Mouse (Mus musculus): Measurements from ENCODE around the gene Mrpl11. TPM values are rescaled to one million over a fixed set of nuclear protein-coding genes. Genes with fewer than 3 reads are reported as not detected.

Mrpl11 gene
- total and polyA plus RNA-seq, 2 experiments from 2014 or later: 35.0 to 131 TPM

GRCm38 (mm10) chr19:4927904-4928531 lies 33.9 kb upstream of the Mrpl11 start, which contains the start of gene Dpp3:
Dpp3 (minus strand) TSS chr19:4928287.
- no peaks in the 10 kb centered on the region for H3K9me3 ChIP-seq (replicated peaks; ENCODE audit: control insufficient read depth, low read length)
- H3K36me3 ChIP-seq (replicated peaks; ENCODE audit: control insufficient read depth, insufficient read depth, low read length): peaks cover 23% of the 10 kb centered on the region
- peak; percentile 99 for ATAC-seq (ENCODE audit: insufficient read depth, low read depth)
- TF ChIP-seq CTCF (IDR thresholded peaks at IDR 0.05; ENCODE audit: low read depth): no peak
- no peak for TF ChIP-seq EP300 (IDR thresholded peaks at IDR 0.05; ENCODE audit: low read depth)
- peak within 1 kb of the TSS; percentile 44 for H3K27ac ChIP-seq (ENCODE audit: low read depth)
- DNase-seq (ENCODE audit: low spot score): peak; percentile 97
- H3K4me2 ChIP-seq (ENCODE audit: low read depth, low read length): peak within 1 kb of the TSS; percentile 68
- peaks cover 13% of the 10 kb centered on the region for H3K4me1 ChIP-seq (ENCODE audit: control insufficient read depth, insufficient read depth)
- H3K4me3 ChIP-seq (ENCODE audit: low read depth, low read length): peak within 1 kb of the TSS; percentile 75
- WGBS: under 1% methylated on average over 32 of the region's 32 CpGs
- no peaks in the 10 kb centered on the region for H3K27me3 ChIP-seq (ENCODE audit: control insufficient read depth, insufficient read depth, low read length)
- peak within 1 kb of the TSS; percentile 53 for H3K9ac ChIP-seq (replicated peaks; ENCODE audit: low read depth, low read length)

- H3K9me3 ChIP-seq (replicated peaks; ENCODE audit: control insufficient read depth, low read length): no peaks in the 10 kb centered on the region
- no peak for DNase-seq (ENCODE audit: low spot score)
- no peak for ATAC-seq (ENCODE audit: insufficient read depth, low read depth)
- H3K36me3 ChIP-seq (replicated peaks; ENCODE audit: control insufficient read depth, insufficient read depth, low read length): peaks cover 16% of the 10 kb centered on the region; the same call in 1 of the 2 replicates
- H3K4me2 ChIP-seq (ENCODE audit: low read depth, low read length): peak overlapping the region; percentile 68; the same call in 1 of the 2 replicates
- peaks cover 13% of the 10 kb centered on the region for H3K4me1 ChIP-seq (ENCODE audit: control insufficient read depth, insufficient read depth)
- TF ChIP-seq EP300 (IDR thresholded peaks at IDR 0.05; ENCODE audit: low read depth) (no peak), CTCF (IDR thresholded peaks at IDR 0.05; ENCODE audit: low read depth) (no peak)
- no peak overlapping the region for H3K27ac ChIP-seq (ENCODE audit: low read depth)
- peak overlapping the region; percentile 53; the same call in 1 of the 2 replicates for H3K9ac ChIP-seq (replicated peaks; ENCODE audit: low read depth, low read length)
- peak overlapping the region; percentile 75 for H3K4me3 ChIP-seq (ENCODE audit: low read depth, low read length)
- H3K27me3 ChIP-seq (ENCODE audit: control insufficient read depth, insufficient read depth, low read length): no peaks in the 10 kb centered on the region
- WGBS: 57% methylated on average over 5 of the region's 5 CpGs
Observed at GRCm38 (mm10) chr19:4928781-4929180, 33.2 kb upstream of the Mrpl11 start.

- no peak for DNase-seq (ENCODE audit: low spot score)
- H3K4me1 ChIP-seq (ENCODE audit: control insufficient read depth, insufficient read depth): no peaks in the 10 kb centered on the region
- no peak for ATAC-seq (ENCODE audit: insufficient read depth, low read depth)
- no peaks in the 10 kb centered on the region for H3K36me3 ChIP-seq (replicated peaks; ENCODE audit: control insufficient read depth, insufficient read depth, low read length)
- no peak overlapping the region for H3K4me3 ChIP-seq (ENCODE audit: low read depth, low read length)
- no peaks in the 10 kb centered on the region for H3K9me3 ChIP-seq (replicated peaks; ENCODE audit: control insufficient read depth, low read length)
- TF ChIP-seq EP300 (IDR thresholded peaks at IDR 0.05; ENCODE audit: low read depth) (no peak), CTCF (IDR thresholded peaks at IDR 0.05; ENCODE audit: low read depth) (no peak)
- H3K4me2 ChIP-seq (ENCODE audit: low read depth, low read length): no peak overlapping the region
- H3K9ac ChIP-seq (replicated peaks; ENCODE audit: low read depth, low read length): no peak overlapping the region
- no peak overlapping the region for H3K27ac ChIP-seq (ENCODE audit: low read depth)
- WGBS: 52% methylated on average over 2 of the region's 2 CpGs
- H3K27me3 ChIP-seq (ENCODE audit: control insufficient read depth, insufficient read depth, low read length): peaks cover 15% of the 10 kb centered on the region; the same call in 1 of the 2 replicates
Observed at GRCm38 (mm10) chr19:4936896-4937295, 25.1 kb upstream of the Mrpl11 start.

- Histone ChIP-seq H3K4me2 (ENCODE audit: low read depth, low read length) (no peak overlapping the region), H3K36me3 (replicated peaks; ENCODE audit: control insufficient read depth, insufficient read depth, low read length) (no peaks in the 10 kb centered on the region), H3K9ac (replicated peaks; ENCODE audit: low read depth, low read length) (no peak overlapping the region), H3K4me1 (ENCODE audit: control insufficient read depth, insufficient read depth) (peaks cover 4% of the 10 kb centered on the region; the same call in 1 of the 2 replicates), H3K27ac (ENCODE audit: low read depth) (no peak overlapping the region), H3K9me3 (replicated peaks; ENCODE audit: control insufficient read depth, low read length) (no peaks in the 10 kb centered on the region), H3K4me3 (ENCODE audit: low read depth, low read length) (no peak overlapping the region), H3K27me3 (ENCODE audit: control insufficient read depth, insufficient read depth, low read length) (peaks cover 20% of the 10 kb centered on the region)
- ATAC-seq (ENCODE audit: insufficient read depth, low read depth) (no peak), DNase-seq (ENCODE audit: low spot score) (no peak)
- TF ChIP-seq CTCF (IDR thresholded peaks at IDR 0.05; ENCODE audit: low read depth): no peak
- no peak for TF ChIP-seq EP300 (IDR thresholded peaks at IDR 0.05; ENCODE audit: low read depth)
- 80% methylated on average over 17 of the region's 17 CpGs for WGBS
Observed at GRCm38 (mm10) chr19:4937444-4938310, 24.3 kb upstream of the Mrpl11 start.

GRCm38 (mm10) chr19:4942551-4943252 lies 19.2 kb upstream of the Mrpl11 start, which contains the start of gene Peli3:
Peli3 (minus strand) TSS chr19:4943127.
- DNase-seq (ENCODE audit: low spot score): peak; percentile 64
- Histone ChIP-seq H3K4me1 (ENCODE audit: control insufficient read depth, insufficient read depth) (peaks cover 10% of the 10 kb centered on the region; the same call in 1 of the 2 replicates), H3K9ac (replicated peaks; ENCODE audit: low read depth, low read length) (peak within 1 kb of the TSS; percentile 40), H3K27ac (ENCODE audit: low read depth) (no peak within 1 kb of the TSS), H3K9me3 (replicated peaks; ENCODE audit: control insufficient read depth, low read length) (no peaks in the 10 kb centered on the region), H3K4me2 (ENCODE audit: low read depth, low read length) (peak within 1 kb of the TSS; percentile 99), H3K27me3 (ENCODE audit: control insufficient read depth, insufficient read depth, low read length) (peaks cover 23% of the 10 kb centered on the region), H3K4me3 (ENCODE audit: low read depth, low read length) (peak within 1 kb of the TSS; percentile 61), H3K36me3 (replicated peaks; ENCODE audit: control insufficient read depth, insufficient read depth, low read length) (no peaks in the 10 kb centered on the region)
- TF ChIP-seq EP300 (IDR thresholded peaks at IDR 0.05; ENCODE audit: low read depth) (no peak), CTCF (IDR thresholded peaks at IDR 0.05; ENCODE audit: low read depth) (no peak)
- peak; percentile 97 for ATAC-seq (ENCODE audit: insufficient read depth, low read depth)
- under 1% methylated on average over 49 of the region's 55 CpGs for WGBS
